Mouse (Mus musculus) heart, embryonic 14.5 days (tissue): ENCODE data around the gene App. TPM values are rescaled to one million over a fixed set of nuclear protein-coding genes. Genes with fewer than 3 reads are reported as not detected.

Source experiments
- ATAC-seq: fragments of 200-750 bp; cut with Nextera tagmentation; 2 replicates; pipeline ENCODE4 v1.8.0; 2017; ENCODE audit warnings: low read depth, moderate TSS enrichment; ENCODE audit not compliant: insufficient number of reproducible peaks, insufficient read depth, low FRiP score
- H3K27ac ChIP-seq, 2 experiments: fragments of 200-500 bp in 1 of 2; fragments of 300-500 bp in 1 of 2; sonication (generic) in 1 of 2; replicated peaks in 1 of 2; 2 replicates each; pipeline ENCODE4 v1.5.1; 2012 to 2014; ENCODE audit warnings: low read depth in 2 of 2, low read length in 2 of 2, control low read depth in 1 of 2, mild to moderate bottlenecking in 1 of 2, mixed read lengths in 1 of 2; ENCODE audit not compliant: control insufficient read depth in 1 of 2, insufficient read depth in 1 of 2
- H3K27me3 ChIP-seq: fragments of 300-500 bp; sonication (generic); 2 replicates; pipeline ENCODE4 v1.6.1; 2014; ENCODE audit warnings: mild to moderate bottlenecking, low read length, control low read depth; ENCODE audit not compliant: control insufficient read depth, insufficient read depth
- H3K36me3 ChIP-seq: fragments of 300-500 bp; sonication (generic); 2 replicates; pipeline ENCODE4 v1.6.1; 2014; ENCODE audit warnings: mild to moderate bottlenecking, control low read depth, low read length, mixed read lengths; ENCODE audit not compliant: control insufficient read depth, insufficient read depth
- H3K4me1 ChIP-seq, 2 experiments: fragments of 200-500 bp in 1 of 2; fragments of 300-500 bp in 1 of 2; sonication (generic) in 1 of 2; 2 replicates each; pipeline ENCODE4 v1.6.1; 2012 to 2014; ENCODE audit warnings: low read length in 2 of 2, control low read depth in 1 of 2, mixed read lengths in 1 of 2; ENCODE audit not compliant: control insufficient read depth in 2 of 2, insufficient read depth in 2 of 2
- H3K4me2 ChIP-seq: fragments of 300-500 bp; sonication (generic); 2 replicates; pipeline ENCODE4 v1.6.1; 2014; ENCODE audit warnings: mild to moderate bottlenecking, low read length
- H3K4me3 ChIP-seq, 2 experiments: fragments of 200-500 bp in 1 of 2; fragments of 300-500 bp in 1 of 2; sonication (generic) in 1 of 2; 2 replicates each; pipeline ENCODE4 v1.5.1; 2012 to 2014; ENCODE audit warnings: low read length in 2 of 2, mild to moderate bottlenecking in 2 of 2, control low read depth in 1 of 2, low read depth in 1 of 2, moderate library complexity in 1 of 2; ENCODE audit not compliant: control insufficient read depth in 1 of 2, insufficient read depth in 1 of 2
- H3K9ac ChIP-seq: fragments of 300-500 bp; sonication (generic); 2 replicates; pipeline ENCODE4 v1.6.1; 2014; ENCODE audit warnings: mild to moderate bottlenecking, low read length
- H3K9me3 ChIP-seq: fragments of 300-500 bp; sonication (generic); 2 replicates; pipeline ENCODE4 v1.6.1; 2016; ENCODE audit warnings: low read length, control low read depth; ENCODE audit not compliant: control insufficient read depth
- WGBS: fragments of 180-500 bp; shearing (Covaris S2); extraction: QIAGEN DNeasy Blood & Tissue Kit; methylation state at CpG from one replicate; pipeline ENCODE4 v1.1.7; 2014; 5-methylcytosine and 5-hydroxymethylcytosine counted together
- polyA plus RNA-seq: library from polyadenylated mRNA; unstranded; fragments of >200 nt; fragmentation: Nextera tagmentation; extraction: Ambion mirVana; gene quantifications from 2 replicates; pipeline ENCODE4 v1.2.1, GENCODE M21; 2014

The App gene
- polyA plus RNA-seq, 1 experiment from 2014 or later = 169 TPM

DNA sequence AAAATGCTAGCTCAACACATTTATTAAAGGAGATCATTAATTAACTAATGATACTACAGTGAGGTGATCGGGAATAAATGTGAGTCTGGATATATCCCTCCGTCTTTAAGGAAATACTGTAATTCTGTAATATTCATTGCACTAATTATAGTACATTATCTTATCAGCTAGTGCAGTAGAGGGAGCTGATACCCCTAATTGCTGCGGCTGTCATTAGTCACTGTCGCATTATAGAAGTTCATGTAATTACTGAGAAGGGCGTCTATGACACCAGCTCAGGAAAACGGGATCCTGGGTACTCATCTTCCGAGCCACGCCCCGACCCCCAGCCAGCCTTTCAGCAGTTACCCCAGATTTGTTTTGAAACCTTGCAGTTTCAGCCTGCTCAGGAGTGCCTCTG is 209.6 kb downstream of the App start:
- Histone ChIP-seq H3K27me3 (no peaks in the 10 kb centered on the region), H3K27ac (no peak overlapping the region), H3K36me3 (peaks cover 80% of the 10 kb centered on the region), H3K4me1 (no peaks in the 10 kb centered on the region), H3K9me3 (no peaks in the 10 kb centered on the region), H3K9ac (no peak overlapping the region), H3K4me3 (no peak overlapping the region), H3K4me2 (no peak overlapping the region)
- WGBS = 64% methylated on average over 9 of the region's 9 CpGs
- ATAC-seq = no peak

DNA sequence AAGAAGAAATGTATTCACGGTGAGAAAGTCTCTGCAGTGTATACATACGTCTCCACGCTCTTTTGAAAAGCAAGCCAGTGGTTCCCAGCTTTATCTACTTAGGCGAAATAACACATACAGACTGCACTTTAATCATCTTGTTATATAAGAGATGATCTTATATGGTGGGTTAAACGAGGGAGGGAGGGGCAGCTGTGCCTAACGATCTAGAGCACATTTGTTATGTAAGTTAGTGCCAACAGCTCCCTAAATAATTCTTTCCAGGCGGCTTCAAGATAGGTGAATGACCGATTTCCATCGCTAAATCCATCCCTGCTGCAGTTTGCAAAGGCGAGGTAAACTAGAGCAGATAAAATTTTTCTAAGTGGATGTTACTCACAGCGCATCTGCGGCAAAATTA is 210.0 kb downstream of the App start:
- no peak for ATAC-seq
- Histone ChIP-seq H3K4me3 (no peak overlapping the region), H3K9ac (no peak overlapping the region), H3K4me2 (no peak overlapping the region), H3K4me1 (no peaks in the 10 kb centered on the region), H3K27ac (no peak overlapping the region), H3K9me3 (no peaks in the 10 kb centered on the region), H3K36me3 (peaks cover 77% of the 10 kb centered on the region), H3K27me3 (no peaks in the 10 kb centered on the region)
- 87% methylated on average over 12 of the region's 12 CpGs for WGBS

DNA sequence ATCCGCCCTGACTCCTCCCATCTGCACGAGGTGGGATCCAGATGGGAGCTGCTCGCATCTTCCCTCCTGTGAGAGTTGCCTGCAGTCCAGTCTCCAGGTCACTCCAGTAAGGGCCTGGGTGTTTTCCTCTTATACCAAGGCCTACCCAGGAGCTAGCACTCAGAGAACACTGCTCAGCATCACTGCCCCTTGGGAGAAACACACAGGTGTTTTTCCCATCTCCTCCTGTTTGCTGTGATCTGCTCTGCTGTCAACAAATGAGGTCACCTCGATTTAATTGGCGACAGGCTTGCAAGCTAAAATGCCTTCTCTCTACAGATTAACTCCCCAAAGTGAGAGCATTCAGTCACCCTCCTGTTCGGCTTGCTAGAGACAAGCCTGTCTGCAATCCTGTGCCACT is 216.3 kb downstream of the App start:
- Histone ChIP-seq H3K27ac (no peak overlapping the region), H3K9ac (no peak overlapping the region), H3K36me3 (peaks cover 57% of the 10 kb centered on the region), H3K27me3 (no peaks in the 10 kb centered on the region), H3K4me1 (peaks cover 0 to 4% of the 10 kb centered on the region in 2 experiments; a peak in 2 of 4 replicates), H3K4me3 (no peak overlapping the region), H3K9me3 (no peaks in the 10 kb centered on the region), H3K4me2 (no peak overlapping the region)
- ATAC-seq = no peak
- 65% methylated on average over 6 of the region's 6 CpGs for WGBS

DNA sequence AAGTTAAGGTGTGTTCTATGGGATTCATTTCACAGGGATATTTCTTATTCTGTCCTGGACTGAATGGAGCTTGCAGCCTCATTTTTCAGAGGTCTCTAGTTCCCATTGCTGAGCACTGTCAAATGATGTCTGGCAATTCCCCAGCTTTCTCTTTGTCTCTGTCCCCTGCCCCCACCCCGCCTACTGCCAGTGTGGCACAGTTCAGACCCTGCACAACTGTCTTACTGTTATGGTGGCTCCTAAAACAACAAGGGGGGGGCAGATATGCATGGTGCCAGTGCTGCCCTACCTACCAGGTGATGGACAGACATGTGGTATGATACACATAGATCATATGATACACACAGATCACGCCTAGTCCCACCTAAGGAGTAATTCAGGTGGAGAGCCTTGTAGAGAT is 216.9 kb downstream of the App start:
- Histone ChIP-seq H3K27ac (peak overlapping the region in 1 of 2 experiments; percentile 33; a peak in 1 of 4 replicates), H3K9ac (no peak overlapping the region), H3K9me3 (no peaks in the 10 kb centered on the region), H3K4me2 (peak overlapping the region; percentile 35), H3K4me1 (peaks cover 0 to 4% of the 10 kb centered on the region in 2 experiments; a peak in 2 of 4 replicates), H3K36me3 (peaks cover 54% of the 10 kb centered on the region), H3K27me3 (no peaks in the 10 kb centered on the region), H3K4me3 (no peak overlapping the region)
- ATAC-seq = no peak
- WGBS = 81% methylated on average over 2 of the region's 2 CpGs

DNA sequence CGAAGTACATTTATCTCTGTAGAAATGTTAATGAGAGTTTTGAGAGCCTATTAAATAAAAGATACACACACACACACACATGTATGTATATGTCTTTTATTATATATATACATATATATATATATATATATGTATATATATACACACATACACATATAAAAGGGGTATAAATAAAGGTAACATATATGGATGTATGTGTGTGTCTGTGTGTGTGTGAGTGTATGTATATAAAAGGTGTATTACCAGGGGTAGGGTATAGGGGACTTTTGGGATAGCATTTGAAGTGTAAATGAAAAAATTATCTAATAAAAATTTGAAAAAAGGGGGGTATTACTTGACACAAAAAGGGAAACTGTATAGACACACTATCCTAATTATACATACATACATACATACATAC is 217.7 kb downstream of the App start:
- 46% methylated on average over 1 of the region's 1 CpGs for WGBS
- Histone ChIP-seq H3K27ac (no peak overlapping the region), H3K36me3 (peaks cover 46% of the 10 kb centered on the region), H3K4me3 (no peak overlapping the region), H3K9ac (no peak overlapping the region), H3K4me2 (no peak overlapping the region), H3K27me3 (no peaks in the 10 kb centered on the region), H3K9me3 (no peaks in the 10 kb centered on the region), H3K4me1 (peaks cover 0 to 4% of the 10 kb centered on the region in 2 experiments; a peak in 2 of 4 replicates)
- no peak for ATAC-seq

DNA sequence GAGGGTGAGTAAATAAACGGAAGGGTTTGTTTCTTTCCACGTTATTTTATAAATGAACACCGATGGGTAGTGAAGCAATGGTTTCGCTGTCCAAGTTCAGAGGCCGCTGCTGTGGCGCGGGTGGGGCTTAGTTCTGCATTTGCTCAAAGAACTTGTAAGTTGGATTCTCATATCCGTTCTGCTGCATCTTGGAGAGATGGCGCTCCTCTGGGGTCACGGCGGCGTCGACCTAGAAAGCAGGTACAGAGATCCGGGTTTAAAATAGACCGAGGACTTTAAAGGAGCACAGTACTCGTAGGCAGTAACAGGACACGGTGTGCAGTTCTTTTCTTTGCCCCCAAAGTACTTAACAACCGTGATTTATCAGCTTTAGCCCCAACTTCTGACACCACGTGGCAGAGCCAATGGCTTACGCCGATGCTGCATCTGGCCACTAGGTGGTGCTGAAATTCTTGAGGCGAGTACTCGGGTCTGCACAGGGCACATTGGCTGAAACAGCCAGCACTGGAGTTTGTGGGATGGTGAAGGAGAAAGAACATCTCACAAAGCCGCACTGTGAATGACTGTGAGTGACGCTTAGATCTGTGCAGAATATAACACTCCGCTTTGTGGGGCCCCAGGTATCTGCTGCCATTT is 218.2 kb downstream of the App start:
- Histone ChIP-seq H3K36me3 (peaks cover 40% of the 10 kb centered on the region), H3K4me1 (peaks cover 0 to 4% of the 10 kb centered on the region in 2 experiments; a peak in 2 of 4 replicates), H3K9me3 (no peaks in the 10 kb centered on the region), H3K9ac (no peak overlapping the region), H3K4me2 (peak overlapping the region; percentile 36), H3K27ac (no peak overlapping the region), H3K27me3 (no peaks in the 10 kb centered on the region), H3K4me3 (no peak overlapping the region)
- WGBS = 30% methylated on average over 26 of the region's 26 CpGs
- peak; percentile 57 for ATAC-seq

DNA sequence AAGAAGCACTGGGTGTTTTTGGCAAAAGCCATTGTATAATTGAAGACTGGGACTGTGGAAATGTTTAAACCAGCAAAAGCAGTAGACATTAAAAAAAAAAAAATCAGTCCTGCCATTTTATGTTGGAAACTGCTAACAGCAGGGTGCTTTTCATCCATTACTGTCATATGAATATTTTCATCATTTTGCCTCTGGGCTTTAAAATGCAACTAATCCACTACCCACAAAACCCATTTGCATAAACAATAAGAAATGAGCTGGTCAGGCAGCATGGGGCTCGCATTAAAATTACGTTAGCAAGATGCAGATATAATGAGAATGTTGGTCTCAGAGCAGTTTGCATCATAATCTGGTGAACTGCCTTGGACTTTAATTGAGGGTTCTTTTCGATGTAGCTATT is 242.5 kb downstream of the App start:
- H3K4me1 ChIP-seq = no peaks in the 10 kb centered on the region
- no peak for ATAC-seq
- WGBS = 84% methylated on average over 3 of the region's 3 CpGs
- no peaks in the 10 kb centered on the region for H3K27me3 ChIP-seq
- no peak overlapping the region for H3K9ac ChIP-seq
- no peaks in the 10 kb centered on the region for H3K9me3 ChIP-seq
- H3K36me3 ChIP-seq = no peaks in the 10 kb centered on the region
- no peak overlapping the region for H3K4me3 ChIP-seq
- no peak overlapping the region for H3K4me2 ChIP-seq
- H3K27ac ChIP-seq = no peak overlapping the region

DNA sequence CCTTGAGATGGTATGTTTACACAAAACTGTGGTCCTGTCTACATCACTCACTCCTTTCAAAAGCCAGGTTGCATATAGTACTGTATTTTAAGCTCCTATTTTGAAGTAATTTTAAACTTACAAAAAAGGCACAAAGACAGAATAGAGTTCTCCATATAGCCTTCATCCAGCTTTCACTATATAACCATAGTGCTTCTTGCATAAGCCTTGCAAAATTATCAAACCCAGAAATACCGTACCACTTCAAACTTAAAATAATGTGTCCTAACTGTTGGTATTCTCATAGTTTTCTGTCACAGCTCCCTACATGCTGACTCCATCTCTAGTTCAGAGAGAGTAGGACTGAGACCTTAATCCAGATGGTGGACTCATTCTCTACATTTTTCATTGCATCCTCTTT is 245.7 kb downstream of the App start:
- Histone ChIP-seq H3K4me2 (no peak overlapping the region), H3K36me3 (no peaks in the 10 kb centered on the region), H3K27ac (no peak overlapping the region), H3K4me3 (no peak overlapping the region), H3K4me1 (no peaks in the 10 kb centered on the region), H3K9me3 (no peaks in the 10 kb centered on the region), H3K9ac (no peak overlapping the region), H3K27me3 (no peaks in the 10 kb centered on the region)
- ATAC-seq = no peak
- WGBS = 97% methylated on average over 1 of the region's 1 CpGs
